Mouse (Mus musculus): Measurements from ENCODE around the gene Olfr1388. TPM values are rescaled to one million over a fixed set of nuclear protein-coding genes. Genes with fewer than 3 reads are reported as not detected.
"Not testable (repeated sequence)": the region's sequence is repeated elsewhere in the genome, so short reads cannot be mapped to it uniquely, and the experiment has no call there.

Olfr1388 gene
- total RNA-seq (2014; rRNA removed), result 0.07 TPM in 1 of 2 replicates, not detected in the other
- polyA plus RNA-seq (2012; rRNA removed), result not detected in 2 replicates

DNA sequence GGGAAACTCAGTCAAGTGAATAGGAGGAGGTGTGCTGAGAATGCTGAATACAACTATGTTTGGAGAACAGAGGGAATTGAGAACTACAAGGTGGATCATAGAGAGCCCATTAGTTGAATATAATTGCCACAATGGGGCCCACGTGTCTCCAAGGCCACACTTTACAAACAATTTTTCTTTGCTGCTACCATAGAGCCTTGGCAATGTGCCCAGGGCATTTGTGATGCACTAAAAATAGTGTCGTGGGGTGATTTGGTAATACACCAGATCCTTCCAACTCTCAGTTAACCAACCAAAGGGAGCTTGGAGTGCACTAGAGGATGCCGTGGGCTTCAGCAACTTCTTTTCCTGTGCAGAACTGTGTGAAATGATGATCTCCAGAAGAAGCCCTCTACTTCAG is at the start of gene Olfr1388:
Gene Olfr1388 (plus strand): TSS at position 214 of the 400 bp plus-strand sequence.
- no peak for DNase-seq (ENCODE audit: extremely low read depth, low read depth, low spot score)
- no peaks in the 10 kb centered on the region for H3K79me2 ChIP-seq (ENCODE audit: control insufficient read depth, insufficient read depth, low read length)
- H3K36me3 ChIP-seq (ENCODE audit: control insufficient read depth, insufficient read depth, low read length), result no peaks in the 10 kb centered on the region
- TF ChIP-seq CTCF (IDR thresholded peaks at IDR 0.05; ENCODE audit: low read depth, low read length) (no peak), POLR2A (IDR thresholded peaks at IDR 0.05; ENCODE audit: extremely low read depth, insufficient read depth, low read length) (no peak)
- H3K9ac ChIP-seq (ENCODE audit: low read depth, low read length), result no peak within 1 kb of the TSS
- H3K27me3 ChIP-seq (ENCODE audit: control insufficient read depth, insufficient read depth, low read length), result no peaks in the 10 kb centered on the region
- no peak within 1 kb of the TSS for H3K4me3 ChIP-seq (ENCODE audit: insufficient read depth, low read depth, low read length)
- no peak within 1 kb of the TSS for H3K27ac ChIP-seq (replicated peaks; ENCODE audit: insufficient read depth, low read depth, low read length)
- 44% methylated on average over 3 of the region's 3 CpGs for WGBS
- H3K4me1 ChIP-seq (ENCODE audit: control insufficient read depth, insufficient read depth, low read length), result no peaks in the 10 kb centered on the region

DNA sequence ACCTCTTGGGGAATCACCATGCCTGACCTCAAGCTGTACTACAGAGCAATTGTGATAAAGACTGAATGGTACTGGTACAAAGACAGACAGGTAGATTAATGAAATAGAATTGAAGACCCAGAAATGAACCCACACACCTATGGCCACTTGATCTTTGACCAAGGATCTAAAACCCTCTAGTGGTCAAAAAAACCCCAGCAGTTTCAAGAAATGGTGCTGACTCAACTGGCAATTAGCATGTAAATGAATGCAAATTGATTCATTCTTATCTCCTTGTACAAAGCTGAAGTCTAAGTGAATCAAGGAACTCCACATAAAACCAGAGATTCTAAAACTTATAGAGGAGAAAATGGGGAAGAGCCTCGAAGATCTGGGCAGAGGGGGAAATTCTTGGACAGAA is 43.7 kb upstream of the Olfr1388 start:
- WGBS, result 72% methylated on average over 1 of the region's 1 CpGs

DNA sequence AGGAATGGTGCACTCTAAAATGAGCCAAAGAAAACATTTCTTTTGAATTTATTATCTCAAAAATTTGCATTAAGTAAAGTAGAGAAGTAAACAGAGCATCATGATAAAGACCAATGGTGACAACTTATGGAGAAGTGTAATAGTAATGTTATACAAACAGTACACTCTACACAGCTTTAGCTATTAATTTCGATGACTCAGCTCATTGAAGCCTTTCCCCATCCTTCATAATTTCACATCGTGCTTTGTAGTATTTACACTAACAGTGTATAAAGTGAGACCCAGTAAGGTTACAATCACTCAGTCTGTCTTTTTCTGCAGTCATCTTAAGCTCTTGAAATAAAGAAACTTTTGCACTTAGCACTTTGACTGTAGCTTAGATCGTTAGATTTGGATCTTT is 29.6 kb upstream of the Olfr1388 start:
- WGBS, result 65% methylated on average over 3 of the region's 3 CpGs
- H3K4me1 ChIP-seq (ENCODE audit: control insufficient read depth, insufficient read depth, low read length), result no peaks in the 10 kb centered on the region
- H3K4me3 ChIP-seq (ENCODE audit: insufficient read depth, low read depth, low read length), result no peak overlapping the region
- no peak for TF ChIP-seq CTCF (IDR thresholded peaks at IDR 0.05; ENCODE audit: low read depth, low read length)
- no peak for TF ChIP-seq POLR2A (IDR thresholded peaks at IDR 0.05; ENCODE audit: extremely low read depth, insufficient read depth, low read length)
- H3K9ac ChIP-seq (ENCODE audit: low read depth, low read length), result no peak overlapping the region
- DNase-seq (ENCODE audit: extremely low read depth, low read depth, low spot score), result no peak
- no peaks in the 10 kb centered on the region for H3K79me2 ChIP-seq (ENCODE audit: control insufficient read depth, insufficient read depth, low read length)
- H3K36me3 ChIP-seq (ENCODE audit: control insufficient read depth, insufficient read depth, low read length), result no peaks in the 10 kb centered on the region
- no peaks in the 10 kb centered on the region for H3K27me3 ChIP-seq (ENCODE audit: control insufficient read depth, insufficient read depth, low read length)
- H3K27ac ChIP-seq (replicated peaks; ENCODE audit: insufficient read depth, low read depth, low read length), result no peak overlapping the region

More for the DNA sequence above, 43.7 kb upstream of the Olfr1388 start:
- not testable (repeated sequence) for DNase-seq (ENCODE audit: extremely low read depth, low read depth, low spot score); H3K36me3 ChIP-seq (ENCODE audit: control insufficient read depth, insufficient read depth, low read length); H3K4me1 ChIP-seq (ENCODE audit: control insufficient read depth, insufficient read depth, low read length); H3K4me3 ChIP-seq (ENCODE audit: insufficient read depth, low read depth, low read length); H3K27me3 ChIP-seq (ENCODE audit: control insufficient read depth, insufficient read depth, low read length); H3K79me2 ChIP-seq (ENCODE audit: control insufficient read depth, insufficient read depth, low read length); H3K9ac ChIP-seq (ENCODE audit: low read depth, low read length); H3K27ac ChIP-seq (replicated peaks; ENCODE audit: insufficient read depth, low read depth, low read length)

DNA sequence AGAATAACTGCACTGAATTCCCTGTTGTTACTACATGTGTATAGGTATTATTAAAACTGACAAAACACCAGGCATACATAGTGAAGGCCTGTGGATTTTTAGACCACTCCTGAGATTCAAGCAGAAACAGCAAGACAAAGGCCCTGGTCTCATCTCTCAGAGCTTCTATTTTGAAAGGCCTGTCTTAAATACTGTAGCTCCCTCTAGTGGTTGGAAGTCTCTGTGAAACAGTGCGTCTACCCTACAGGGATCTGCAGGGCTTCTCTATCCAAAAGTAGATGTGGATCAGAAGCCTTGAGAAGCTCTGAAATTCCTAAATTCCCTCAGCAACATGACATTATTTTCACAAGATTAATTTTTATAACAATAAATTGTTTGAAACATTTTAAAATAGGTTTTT is 25.9 kb upstream of the Olfr1388 start:
- H3K36me3 ChIP-seq (ENCODE audit: control insufficient read depth, insufficient read depth, low read length), result no peaks in the 10 kb centered on the region
- H3K27ac ChIP-seq (replicated peaks; ENCODE audit: insufficient read depth, low read depth, low read length), result no peak overlapping the region
- H3K9ac ChIP-seq (ENCODE audit: low read depth, low read length), result no peak overlapping the region
- H3K4me1 ChIP-seq (ENCODE audit: control insufficient read depth, insufficient read depth, low read length), result no peaks in the 10 kb centered on the region
- no peaks in the 10 kb centered on the region for H3K79me2 ChIP-seq (ENCODE audit: control insufficient read depth, insufficient read depth, low read length)
- no peaks in the 10 kb centered on the region for H3K27me3 ChIP-seq (ENCODE audit: control insufficient read depth, insufficient read depth, low read length)
- WGBS, result 44% methylated on average over 1 of the region's 1 CpGs
- TF ChIP-seq POLR2A (IDR thresholded peaks at IDR 0.05; ENCODE audit: extremely low read depth, insufficient read depth, low read length) (no peak), CTCF (IDR thresholded peaks at IDR 0.05; ENCODE audit: low read depth, low read length) (no peak)
- DNase-seq (ENCODE audit: extremely low read depth, low read depth, low spot score), result peak; percentile 51
- H3K4me3 ChIP-seq (ENCODE audit: insufficient read depth, low read depth, low read length), result no peak overlapping the region

DNA sequence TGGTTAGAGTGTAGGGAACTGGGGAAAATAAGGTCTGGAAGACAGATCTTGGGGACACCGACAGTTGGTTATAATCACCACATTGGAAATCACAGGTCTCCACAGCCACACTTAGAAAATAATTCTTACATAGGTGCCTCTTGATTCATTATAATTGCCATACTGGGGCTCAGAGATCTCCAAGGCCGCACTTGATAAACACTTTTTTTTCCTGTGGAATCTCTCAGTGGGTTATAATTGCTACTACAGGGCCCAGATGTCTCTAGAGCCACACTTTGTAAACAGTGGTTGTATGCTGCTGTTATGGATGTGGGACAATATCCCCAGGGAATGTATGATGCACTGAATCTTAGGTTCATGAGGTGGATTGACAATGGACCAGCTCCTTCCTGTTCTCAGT is 13.7 kb upstream of the Olfr1388 start, which contains the start of gene Olfr1389:
Gene Olfr1389 (plus strand): TSS at position 301 of the 400 bp plus-strand sequence.
- no peak for DNase-seq (ENCODE audit: extremely low read depth, low read depth, low spot score)
- Histone ChIP-seq H3K27ac (replicated peaks; ENCODE audit: insufficient read depth, low read depth, low read length) (no peak within 1 kb of the TSS), H3K4me1 (ENCODE audit: control insufficient read depth, insufficient read depth, low read length) (no peaks in the 10 kb centered on the region), H3K27me3 (ENCODE audit: control insufficient read depth, insufficient read depth, low read length) (no peaks in the 10 kb centered on the region), H3K36me3 (ENCODE audit: control insufficient read depth, insufficient read depth, low read length) (no peaks in the 10 kb centered on the region), H3K4me3 (ENCODE audit: insufficient read depth, low read depth, low read length) (no peak within 1 kb of the TSS), H3K79me2 (ENCODE audit: control insufficient read depth, insufficient read depth, low read length) (no peaks in the 10 kb centered on the region), H3K9ac (ENCODE audit: low read depth, low read length) (no peak within 1 kb of the TSS)
- WGBS, result 88% methylated on average over 2 of the region's 2 CpGs
- no peak for TF ChIP-seq POLR2A (IDR thresholded peaks at IDR 0.05; ENCODE audit: extremely low read depth, insufficient read depth, low read length)
- no peak for TF ChIP-seq CTCF (IDR thresholded peaks at IDR 0.05; ENCODE audit: low read depth, low read length)

DNA sequence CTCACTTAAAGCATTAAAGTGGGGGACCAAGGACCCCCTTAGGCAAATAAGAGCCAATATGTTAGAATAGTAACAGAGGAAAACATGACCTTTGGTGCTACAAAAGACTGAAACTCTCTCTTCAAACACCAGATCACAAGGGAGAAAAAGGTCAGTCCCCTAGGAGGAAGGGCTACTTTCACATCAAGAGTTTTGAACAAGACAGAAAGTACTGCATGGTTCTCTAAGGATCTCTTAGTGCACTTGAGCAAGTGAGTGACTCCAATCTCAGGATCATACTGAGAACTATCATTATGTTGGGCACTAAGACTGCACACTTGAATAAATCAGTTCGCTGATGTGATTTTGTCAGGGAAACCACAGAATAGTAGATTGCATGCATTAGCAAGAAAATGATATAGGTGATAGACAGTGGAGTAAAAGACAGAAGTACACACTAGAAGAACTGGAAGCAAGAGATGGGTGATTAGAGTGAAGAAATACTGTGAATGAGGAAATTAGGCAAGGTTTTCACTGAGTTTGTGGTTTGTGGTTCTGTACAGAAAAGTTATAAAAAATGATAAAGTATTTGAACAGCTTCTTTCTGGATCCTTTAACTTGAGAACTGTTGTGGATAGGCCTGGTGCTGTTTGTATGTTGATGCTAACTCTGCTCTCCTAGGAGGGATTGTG is 11.0 kb upstream of the Olfr1388 start:
- Histone ChIP-seq H3K4me3 (ENCODE audit: insufficient read depth, low read depth, low read length) (no peak overlapping the region), H3K9ac (ENCODE audit: low read depth, low read length) (no peak overlapping the region), H3K36me3 (ENCODE audit: control insufficient read depth, insufficient read depth, low read length) (no peaks in the 10 kb centered on the region), H3K79me2 (ENCODE audit: control insufficient read depth, insufficient read depth, low read length) (no peaks in the 10 kb centered on the region), H3K27ac (replicated peaks; ENCODE audit: insufficient read depth, low read depth, low read length) (no peak overlapping the region), H3K27me3 (ENCODE audit: control insufficient read depth, insufficient read depth, low read length) (no peaks in the 10 kb centered on the region), H3K4me1 (ENCODE audit: control insufficient read depth, insufficient read depth, low read length) (no peaks in the 10 kb centered on the region)
- WGBS, result 89% methylated on average over 1 of the region's 1 CpGs
- no peak for TF ChIP-seq POLR2A (IDR thresholded peaks at IDR 0.05; ENCODE audit: extremely low read depth, insufficient read depth, low read length)
- TF ChIP-seq CTCF (IDR thresholded peaks at IDR 0.05; ENCODE audit: low read depth, low read length), result no peak
- no peak for DNase-seq (ENCODE audit: extremely low read depth, low read depth, low spot score)

Data from liver, adult 2 months (tissue).